Mouse (Mus musculus): ENCODE data around the gene Ppp1r26.
A peak's percentile ranks its signal among the peaks of the same experiment; 100 is the strongest.

The Ppp1r26 gene

GRCm38 (mm10) chr2:28446515-28447314, at the start of gene Ppp1r26:
Gene Ppp1r26 (plus strand): TSS chr2:28446800.
- peak; percentile 70 for DNase-seq (ENCODE audit: low read depth, low spot score)

GRCm38 (mm10) chr2:28396928-28397327, 49.7 kb upstream of the Ppp1r26 start:
- DNase-seq (ENCODE audit: low read depth, low spot score), result peak; percentile 48

- no peak for DNase-seq (ENCODE audit: low read depth, low spot score)
Observed at GRCm38 (mm10) chr2:28397417-28398119, 49.0 kb upstream of the Ppp1r26 start.

GRCm38 (mm10) chr2:28401647-28402046, 45.0 kb upstream of the Ppp1r26 start:
- DNase-seq (ENCODE audit: low read depth, low spot score), result no peak

- DNase-seq (ENCODE audit: low read depth, low spot score), result no peak
Observed at GRCm38 (mm10) chr2:28402128-28402527, 44.5 kb upstream of the Ppp1r26 start.

GRCm38 (mm10) chr2:28407796-28408195, 38.8 kb upstream of the Ppp1r26 start:
- DNase-seq (ENCODE audit: low read depth, low spot score), result no peak

GRCm38 (mm10) chr2:28409144-28409543, 37.5 kb upstream of the Ppp1r26 start:
- peak; percentile 56 for DNase-seq (ENCODE audit: low read depth, low spot score)

GRCm38 (mm10) chr2:28409566-28409965, 37.0 kb upstream of the Ppp1r26 start:
- DNase-seq (ENCODE audit: low read depth, low spot score), result no peak

- peak; percentile 97 for DNase-seq (ENCODE audit: low read depth, low spot score)
Observed at GRCm38 (mm10) chr2:28412936-28413335, 33.7 kb upstream of the Ppp1r26 start.

GRCm38 (mm10) chr2:28414116-28414756, 32.4 kb upstream of the Ppp1r26 start:
- DNase-seq (ENCODE audit: low read depth, low spot score), result peak; percentile 80

GRCm38 (mm10) chr2:28414757-28415137, 31.9 kb upstream of the Ppp1r26 start:
- DNase-seq (ENCODE audit: low read depth, low spot score), result no peak

GRCm38 (mm10) chr2:28415387-28416024, 31.1 kb upstream of the Ppp1r26 start:
- DNase-seq (ENCODE audit: low read depth, low spot score), result peak; percentile 98

GRCm38 (mm10) chr2:28416511-28416910, 30.1 kb upstream of the Ppp1r26 start:
- DNase-seq (ENCODE audit: low read depth, low spot score), result peak; percentile 68

GRCm38 (mm10) chr2:28418034-28418433, 28.6 kb upstream of the Ppp1r26 start:
- DNase-seq (ENCODE audit: low read depth, low spot score), result peak; percentile 96

- DNase-seq (ENCODE audit: low read depth, low spot score), result peak; percentile 97
Observed at GRCm38 (mm10) chr2:28419898-28420297, 26.7 kb upstream of the Ppp1r26 start.

GRCm38 (mm10) chr2:28423167-28423566, 23.4 kb upstream of the Ppp1r26 start:
- peak; percentile 63 for DNase-seq (ENCODE audit: low read depth, low spot score)

GRCm38 (mm10) chr2:28427226-28427625, 19.4 kb upstream of the Ppp1r26 start:
- no peak for DNase-seq (ENCODE audit: low read depth, low spot score)

- DNase-seq (ENCODE audit: low read depth, low spot score), result no peak
Observed at GRCm38 (mm10) chr2:28430846-28431245, 15.8 kb upstream of the Ppp1r26 start.

- no peak for DNase-seq (ENCODE audit: low read depth, low spot score)
Observed at GRCm38 (mm10) chr2:28432811-28433210, 13.8 kb upstream of the Ppp1r26 start.

GRCm38 (mm10) chr2:28433512-28433911, 13.1 kb upstream of the Ppp1r26 start:
- DNase-seq (ENCODE audit: low read depth, low spot score), result no peak

GRCm38 (mm10) chr2:28435401-28435800, 11.2 kb upstream of the Ppp1r26 start:
- peak; percentile 64 for DNase-seq (ENCODE audit: low read depth, low spot score)

- no peak for DNase-seq (ENCODE audit: low read depth, low spot score)
Observed at GRCm38 (mm10) chr2:28440842-28441241, 5.8 kb upstream of the Ppp1r26 start.
